Mouse (Mus musculus): ENCODE results near the gene Gbp2b.
"Not testable (repeated sequence)": the region's sequence is repeated elsewhere in the genome, so short reads cannot be mapped to it uniquely, and the experiment has no call there.

The Gbp2b gene

GRCm38 (mm10) chr3:142594547-142594946, at the start of gene Gbp2b:
TSS of gene Gbp2b (plus strand) at chr3:142594847.
- DNase-seq: no peak

- DNase-seq: no peak
Observed at GRCm38 (mm10) chr3:142546690-142547089, 48.0 kb upstream of the Gbp2b start.

- DNase-seq: no peak
Observed at GRCm38 (mm10) chr3:142550052-142550676, 44.5 kb upstream of the Gbp2b start.

- no peak for DNase-seq
Observed at GRCm38 (mm10) chr3:142554601-142555000, 40.0 kb upstream of the Gbp2b start.

GRCm38 (mm10) chr3:142555623-142556022, 39.0 kb upstream of the Gbp2b start:
- no peak for DNase-seq

GRCm38 (mm10) chr3:142559632-142560228, 34.9 kb upstream of the Gbp2b start, which contains the start of gene Gbp3:
TSS of gene Gbp3 (plus strand) at chr3:142560026.
- DNase-seq: peak; percentile 46

GRCm38 (mm10) chr3:142560296-142560948, 34.2 kb upstream of the Gbp2b start:
- DNase-seq: peak; percentile 91

- no peak for DNase-seq
Observed at GRCm38 (mm10) chr3:142561045-142561646, 33.5 kb upstream of the Gbp2b start.

- DNase-seq: no peak
Observed at GRCm38 (mm10) chr3:142561666-142562065, 33.0 kb upstream of the Gbp2b start.

GRCm38 (mm10) chr3:142567490-142567889, 27.2 kb upstream of the Gbp2b start:
- not testable (repeated sequence) for DNase-seq

- no peak for DNase-seq
Observed at GRCm38 (mm10) chr3:142570738-142571137, 23.9 kb upstream of the Gbp2b start.

- DNase-seq: no peak
Observed at GRCm38 (mm10) chr3:142577108-142577507, 17.5 kb upstream of the Gbp2b start.

GRCm38 (mm10) chr3:142578342-142578741, 16.3 kb upstream of the Gbp2b start:
- DNase-seq: no peak

GRCm38 (mm10) chr3:142583067-142583466, 11.6 kb upstream of the Gbp2b start:
- DNase-seq: no peak

GRCm38 (mm10) chr3:142587386-142587785, 7.3 kb upstream of the Gbp2b start:
- DNase-seq: no peak

GRCm38 (mm10) chr3:142588888-142589287, 5.8 kb upstream of the Gbp2b start:
- DNase-seq: no peak

- DNase-seq: no peak
Observed at GRCm38 (mm10) chr3:142590431-142591067, 4.1 kb upstream of the Gbp2b start.

- DNase-seq: no peak
Observed at GRCm38 (mm10) chr3:142597923-142598322, 3.3 kb downstream of the Gbp2b start.

GRCm38 (mm10) chr3:142601675-142602074, 7.0 kb downstream of the Gbp2b start:
- DNase-seq: no peak

- DNase-seq: peak; percentile 9
Observed at GRCm38 (mm10) chr3:142618658-142619057, 24.0 kb downstream of the Gbp2b start.

- DNase-seq: peak; percentile 16
Observed at GRCm38 (mm10) chr3:142619606-142620005, 25.0 kb downstream of the Gbp2b start.

GRCm38 (mm10) chr3:142620111-142620955, 25.7 kb downstream of the Gbp2b start, which contains the start of gene Gbp2:
TSS of gene Gbp2 (plus strand) at chr3:142620602.
- peak; percentile 59 for DNase-seq
